Mouse (Mus musculus) intestine, postnatal 0 days (tissue): ENCODE results near the gene Mosmo. TPM values are rescaled to one million over a fixed set of nuclear protein-coding genes. Genes with fewer than 3 reads are reported as not detected.
A peak's percentile ranks its signal among the peaks of the same experiment; 100 is the strongest.

Source experiments
- ATAC-seq: fragments of 200-750 bp; cut with Nextera tagmentation; 2 replicates; pipeline ENCODE4 v1.8.0; 2017; ENCODE audit warnings: mild to moderate bottlenecking, moderate TSS enrichment, moderate library complexity
- H3K27ac ChIP-seq: fragments of 300-500 bp; sonication (generic); 2 replicates; pipeline ENCODE4 v1.5.1; 2014; ENCODE audit warnings: mild to moderate bottlenecking, low read depth, low read length, moderate library complexity
- H3K27me3 ChIP-seq: fragments of 300-500 bp; sonication (generic); replicated peaks from 2 replicates; pipeline ENCODE4 v1.6.1; 2014; ENCODE audit warnings: low read length, mixed read lengths; ENCODE audit not compliant: control insufficient read depth, insufficient read depth
- H3K36me3 ChIP-seq: fragments of 300-500 bp; sonication (generic); 2 replicates; pipeline ENCODE4 v1.6.1; 2014; ENCODE audit warnings: mild to moderate bottlenecking, moderate library complexity; ENCODE audit not compliant: control insufficient read depth, insufficient read depth
- H3K4me1 ChIP-seq: fragments of 300-500 bp; sonication (generic); replicated peaks from 2 replicates; pipeline ENCODE4 v1.6.1; 2014; ENCODE audit warnings: antibody characterized with exemption, low read length, mixed read lengths; ENCODE audit not compliant: control insufficient read depth, insufficient read depth
- H3K4me2 ChIP-seq: fragments of 300-500 bp; sonication (generic); replicated peaks from 2 replicates; pipeline ENCODE4 v1.6.1; 2014; ENCODE audit warnings: low read depth, mild to moderate bottlenecking, moderate library complexity
- H3K4me3 ChIP-seq: fragments of 300-500 bp; sonication (generic); 2 replicates; pipeline ENCODE4 v1.5.1; 2014; ENCODE audit warnings: low read depth, low read length
- H3K9ac ChIP-seq: fragments of 300-500 bp; sonication (generic); 2 replicates; pipeline ENCODE4 v1.6.1; 2014; ENCODE audit warnings: mild to moderate bottlenecking, low read depth, low read length
- H3K9me3 ChIP-seq: fragments of 300-500 bp; sonication (generic); 2 replicates; pipeline ENCODE4 v1.6.1; 2016; ENCODE audit warnings: mixed run types; ENCODE audit not compliant: control insufficient read depth
- CTCF ChIP-seq: sonication (generic); IDR thresholded peaks from 2 replicates; pipeline ENCODE4 v1.5.1; 2016; ENCODE audit warnings: low read depth, mild to moderate bottlenecking, control low read depth, antibody characterized with exemption, moderate library complexity
- WGBS: fragments of 180-500 bp; shearing (Covaris S2); extraction: QIAGEN DNeasy Blood & Tissue Kit; methylation state at CpG from one replicate; pipeline ENCODE4 v1.1.7; 2014; 5-methylcytosine and 5-hydroxymethylcytosine counted together
- polyA plus RNA-seq: library from polyadenylated mRNA; unstranded; fragments of >200 nt; fragmentation: Nextera tagmentation; extraction: Ambion mirVana; gene quantifications from 2 replicates; pipeline ENCODE4 v1.2.1, GENCODE M21; 2015

Gene Mosmo
- polyA plus RNA-seq = 7.0 and 7.4 TPM in 2 replicates

- H3K4me3 ChIP-seq = peak within 1 kb of the TSS; percentile 91
- WGBS = under 1% methylated on average over 38 of the region's 44 CpGs
- H3K4me2 ChIP-seq = peak within 1 kb of the TSS; percentile 83
- ATAC-seq = peak; percentile 93
- H3K36me3 ChIP-seq = no peaks in the 10 kb centered on the region
- H3K27me3 ChIP-seq = no peaks in the 10 kb centered on the region
- H3K9me3 ChIP-seq = no peaks in the 10 kb centered on the region
- TF ChIP-seq CTCF = peak; percentile 10; the same call in 1 of the 2 replicates
- no peaks in the 10 kb centered on the region for H3K4me1 ChIP-seq
- H3K9ac ChIP-seq = peak within 1 kb of the TSS; percentile 80
- peak within 1 kb of the TSS; percentile 62 for H3K27ac ChIP-seq
Observed at GRCm38 (mm10) chr7:120677001-120677643, at the start of gene Mosmo. TSS of gene Mosmo (plus strand) at chr7:120677618.

GRCm38 (mm10) chr7:120632518-120632917 is 44.9 kb upstream of the Mosmo start:
- no peak for ATAC-seq
- H3K4me1 ChIP-seq = peaks cover 6% of the 10 kb centered on the region
- no peak overlapping the region for H3K4me3 ChIP-seq
- H3K9ac ChIP-seq = no peak overlapping the region
- no peak overlapping the region for H3K27ac ChIP-seq
- H3K27me3 ChIP-seq = no peaks in the 10 kb centered on the region
- TF ChIP-seq CTCF = peak; percentile 61
- H3K36me3 ChIP-seq = 0 out of 2 replicates have a peak, but pooled peaks cover under 1% of the 10 kb centered on the region
- H3K4me2 ChIP-seq = no peak overlapping the region
- 61% methylated on average over 1 of the region's 1 CpGs for WGBS
- no peaks in the 10 kb centered on the region for H3K9me3 ChIP-seq

GRCm38 (mm10) chr7:120634301-120634700 is 43.1 kb upstream of the Mosmo start:
- Histone ChIP-seq H3K4me2 (peak overlapping the region; percentile 77), H3K9me3 (no peaks in the 10 kb centered on the region), H3K36me3 (peaks cover 13% of the 10 kb centered on the region), H3K4me3 (peak overlapping the region; percentile 91), H3K27me3 (no peaks in the 10 kb centered on the region), H3K27ac (peak overlapping the region; percentile 97), H3K4me1 (peaks cover 6% of the 10 kb centered on the region), H3K9ac (peak overlapping the region; percentile 94)
- no peak for ATAC-seq
- 6% methylated on average over 9 of the region's 9 CpGs for WGBS
- no peak for TF ChIP-seq CTCF

GRCm38 (mm10) chr7:120634711-120635361 is 42.6 kb upstream of the Mosmo start, which contains the start of gene Uqcrc2:
TSS of gene Uqcrc2 (plus strand) at chr7:120635176.
- TF ChIP-seq CTCF = peak; percentile 83
- WGBS = under 1% methylated on average over 45 of the region's 45 CpGs
- peak; percentile 98 for ATAC-seq
- peak within 1 kb of the TSS; percentile 97 for H3K27ac ChIP-seq
- peaks cover 16% of the 10 kb centered on the region for H3K36me3 ChIP-seq
- peak within 1 kb of the TSS; percentile 94 for H3K9ac ChIP-seq
- H3K4me1 ChIP-seq = peaks cover 6% of the 10 kb centered on the region
- H3K9me3 ChIP-seq = no peaks in the 10 kb centered on the region
- H3K4me2 ChIP-seq = peak within 1 kb of the TSS; percentile 77
- H3K27me3 ChIP-seq = no peaks in the 10 kb centered on the region
- H3K4me3 ChIP-seq = peak within 1 kb of the TSS; percentile 91

- ATAC-seq = peak; percentile 81
- H3K4me2 ChIP-seq = peak overlapping the region; percentile 77
- H3K9me3 ChIP-seq = no peaks in the 10 kb centered on the region
- peaks cover 20% of the 10 kb centered on the region for H3K36me3 ChIP-seq
- 0% methylated on average over 32 of the region's 32 CpGs for WGBS
- H3K4me3 ChIP-seq = peak overlapping the region; percentile 91
- H3K27ac ChIP-seq = peak overlapping the region; percentile 97
- peak overlapping the region; percentile 94 for H3K9ac ChIP-seq
- peaks cover 6% of the 10 kb centered on the region for H3K4me1 ChIP-seq
- no peaks in the 10 kb centered on the region for H3K27me3 ChIP-seq
- no peak for TF ChIP-seq CTCF
Observed at GRCm38 (mm10) chr7:120635362-120635781, 42.0 kb upstream of the Mosmo start.

- Histone ChIP-seq H3K4me2 (peak overlapping the region; percentile 77), H3K9me3 (no peaks in the 10 kb centered on the region), H3K27ac (peak overlapping the region; percentile 97), H3K4me3 (peak overlapping the region; percentile 91), H3K27me3 (no peaks in the 10 kb centered on the region), H3K4me1 (peaks cover 6% of the 10 kb centered on the region), H3K9ac (peak overlapping the region; percentile 94), H3K36me3 (peaks cover 23% of the 10 kb centered on the region)
- WGBS = under 1% methylated on average over 11 of the region's 11 CpGs
- TF ChIP-seq CTCF = no peak
- 0 out of 2 replicates have a peak, but pooled peaks have one; percentile 15 for ATAC-seq
Observed at GRCm38 (mm10) chr7:120635821-120636220, 41.6 kb upstream of the Mosmo start.
